Mouse (Mus musculus) embryo, embryonic 10 days (tissue): ENCODE data around the gene Ick.
"Not testable (repeated sequence)": the region's sequence is repeated elsewhere in the genome, so short reads cannot be mapped to it uniquely, and the experiment has no call there.

Source experiments
- DNase-seq: peaks from one replicate; pipeline ENCODE4 v3.0.0-alpha.2; 2015; ENCODE audit warnings: low spot score

The Ick gene

DNA sequence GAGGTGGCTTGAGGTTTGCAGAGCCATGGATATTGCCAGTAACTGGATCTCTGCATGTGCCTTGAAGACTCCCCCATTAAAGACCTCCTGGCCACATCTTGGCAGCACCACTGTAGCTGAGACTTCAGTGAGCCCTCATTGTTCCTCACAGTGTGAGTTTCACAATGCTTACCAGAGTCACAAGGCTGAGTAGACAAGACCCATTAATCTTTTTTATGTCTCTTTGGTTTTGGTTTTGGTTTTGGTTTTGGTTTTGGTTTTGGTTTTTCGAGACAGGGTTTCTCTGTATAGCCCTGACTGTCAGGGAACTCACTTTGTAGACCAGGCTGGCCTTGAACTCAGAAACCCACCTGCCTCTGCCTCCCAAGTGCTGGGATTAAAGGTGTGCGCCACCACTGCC is 40.8 kb downstream of the Ick start:
- DNase-seq = not testable (repeated sequence)

- DNase-seq = no peak
These were observed 45.4 kb downstream of the Ick start for GRCm38 (mm10) chr9:78154211-78154977.

DNA sequence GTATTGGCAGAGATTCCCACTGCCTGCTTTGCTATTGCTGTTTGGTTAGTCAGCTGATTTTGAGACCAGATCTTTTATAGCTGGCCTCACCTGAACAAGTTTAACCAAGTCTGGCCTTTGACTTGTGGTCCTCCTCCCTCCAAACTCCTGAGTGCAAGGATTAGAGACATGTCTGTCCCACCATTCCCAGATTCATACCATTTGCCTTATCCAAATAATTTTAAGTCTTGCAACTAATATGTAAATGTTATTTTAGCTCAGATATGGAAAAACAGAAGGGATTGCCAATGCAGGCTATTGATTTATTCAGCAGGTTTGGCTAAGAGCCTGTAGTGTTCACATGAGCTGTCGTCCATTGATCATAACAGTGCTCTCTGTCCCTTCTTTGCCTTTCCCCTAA is 48.2 kb downstream of the Ick start:
- no peak for DNase-seq

GRCm38 (mm10) chr9:78163291-78163690 is 54.3 kb downstream of the Ick start:
- no peak for DNase-seq

DNA sequence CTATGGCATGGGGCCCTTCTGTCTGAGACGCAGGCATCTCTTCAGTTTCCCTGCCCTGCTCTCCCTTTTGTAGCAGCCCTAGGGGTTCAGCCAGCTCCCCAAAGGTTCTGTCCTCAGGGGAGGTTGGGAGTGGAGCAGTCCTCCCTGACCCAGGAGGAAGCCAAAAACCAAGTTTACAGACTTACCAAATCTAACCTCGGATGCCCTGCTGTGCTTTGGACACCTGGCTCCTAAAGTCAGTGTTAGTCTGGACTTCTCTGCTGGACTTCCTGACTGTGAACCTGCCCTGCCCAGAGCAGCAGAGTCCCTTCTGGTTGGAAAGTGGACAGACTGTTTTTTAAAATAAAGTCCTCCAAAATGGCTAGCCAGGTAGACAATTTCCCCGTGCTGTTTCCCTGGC is 55.7 kb downstream of the Ick start:
- no peak for DNase-seq

GRCm38 (mm10) chr9:78165454-78165853 is 56.5 kb downstream of the Ick start:
- no peak for DNase-seq

DNA sequence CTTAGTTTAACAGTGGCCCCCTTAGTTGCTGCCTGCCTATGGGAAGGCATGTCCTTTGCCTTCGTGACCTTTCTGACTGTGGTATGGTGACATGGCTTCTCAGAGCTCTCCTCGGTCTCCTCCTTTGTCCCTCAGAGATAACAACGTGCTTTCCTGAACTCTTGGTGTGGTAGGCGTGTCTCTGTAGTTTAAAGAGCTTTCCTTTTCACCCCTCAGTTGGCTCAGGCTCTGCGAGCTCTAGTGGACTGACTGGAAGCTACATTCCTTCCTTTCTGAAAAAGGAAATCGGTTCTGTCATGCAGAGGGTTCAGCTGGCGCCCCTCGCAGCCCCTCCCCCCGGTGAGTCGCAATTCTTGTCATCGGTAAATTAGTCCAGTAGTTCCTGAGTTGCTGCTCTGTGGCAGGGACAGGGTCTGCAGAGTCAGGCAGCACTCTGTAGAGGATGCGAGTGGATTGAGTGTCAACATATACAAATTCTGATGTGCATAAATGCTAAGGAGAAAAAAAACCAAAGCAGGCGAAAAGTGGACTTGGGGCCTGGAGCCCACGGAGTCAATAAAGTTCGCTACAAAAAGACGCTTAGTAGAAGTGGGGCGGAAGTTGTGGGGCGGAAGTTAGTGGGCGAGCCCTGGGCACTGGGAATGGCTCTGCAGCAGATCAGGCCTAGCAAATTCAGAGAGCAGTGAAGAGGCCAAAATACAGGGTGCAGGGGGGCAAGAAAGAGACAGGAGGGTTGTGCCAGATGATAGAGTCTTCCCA is 57.9 kb downstream of the Ick start:
- no peak for DNase-seq

DNA sequence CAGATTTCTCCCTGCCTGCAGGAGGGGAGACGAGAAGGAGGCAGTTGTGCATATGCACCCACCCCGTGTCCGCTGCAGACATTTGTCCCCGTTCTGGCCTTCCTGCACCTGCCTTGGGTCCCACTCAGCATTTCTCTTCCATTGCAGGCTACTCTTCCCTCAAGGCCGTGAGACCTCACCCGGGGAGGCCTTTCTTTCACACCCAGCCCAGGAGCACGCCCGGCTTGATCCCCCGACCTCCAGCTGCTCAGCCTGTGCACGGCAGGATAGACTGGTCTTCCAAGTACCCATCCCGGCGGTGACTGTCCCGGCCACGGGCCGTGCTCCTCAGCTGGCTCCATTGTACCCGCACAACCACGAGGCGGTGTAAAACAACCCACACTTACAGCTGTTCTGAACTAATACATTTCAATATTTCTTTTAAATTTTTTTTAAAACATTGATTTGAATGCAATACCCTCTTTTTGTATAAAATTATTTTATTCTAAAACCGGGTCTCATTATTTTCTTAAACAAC is 58.5 kb downstream of the Ick start:
- DNase-seq = no peak

GRCm38 (mm10) chr9:78168864-78169263 is 59.9 kb downstream of the Ick start:
- no peak for DNase-seq

GRCm38 (mm10) chr9:78174016-78174415 is 65.0 kb downstream of the Ick start:
- DNase-seq = no peak

- not testable (repeated sequence) for DNase-seq
These were observed 65.9 kb downstream of the Ick start for GRCm38 (mm10) chr9:78174925-78175276.

DNA sequence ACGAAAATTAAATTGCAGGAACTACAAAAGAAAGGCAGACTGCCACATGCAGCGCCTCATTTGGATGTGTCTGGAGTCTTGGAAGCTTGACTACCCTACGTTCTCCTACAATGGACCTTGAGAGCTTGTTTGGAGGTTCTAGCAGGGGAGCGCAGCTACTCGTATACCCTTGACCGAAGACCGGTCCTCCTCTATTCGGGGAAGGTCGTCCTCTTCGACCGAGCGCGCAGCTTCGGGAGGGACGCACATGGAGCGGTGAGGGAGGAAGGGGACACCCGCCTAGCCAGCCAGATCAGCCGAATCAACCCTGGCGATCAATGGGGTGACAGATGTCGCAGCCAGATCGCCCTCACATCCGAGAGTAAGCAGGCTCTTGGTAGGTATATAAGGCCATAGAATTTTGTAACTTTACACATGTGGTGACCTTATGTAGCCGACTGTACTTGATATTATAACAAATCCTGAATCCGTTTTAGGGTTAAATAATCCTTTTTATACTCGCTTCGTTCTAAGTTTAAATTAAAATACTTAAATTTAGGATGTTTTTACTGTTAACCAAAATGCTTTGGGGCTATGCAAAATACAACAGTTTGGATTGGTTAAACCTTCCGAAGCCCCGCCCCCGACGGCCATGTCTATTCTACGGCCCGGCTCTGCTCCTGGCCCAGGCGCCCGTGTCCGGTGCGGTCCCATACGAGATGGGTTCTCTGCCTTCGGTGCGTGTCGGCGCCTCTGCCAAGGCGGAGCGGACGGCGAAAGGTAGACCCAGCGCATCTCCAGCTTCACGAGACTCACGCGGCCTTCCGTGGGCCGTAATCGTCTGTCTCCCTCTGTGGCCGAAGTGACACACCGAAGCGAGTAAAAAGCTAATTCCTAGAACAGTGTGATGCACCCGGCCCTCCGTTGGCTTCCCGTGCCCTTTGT is 66.5 kb downstream of the Ick start:
- peak; percentile 95 for DNase-seq

GRCm38 (mm10) chr9:78176201-78176727 is 67.3 kb downstream of the Ick start:
- peak; percentile 96 for DNase-seq

GRCm38 (mm10) chr9:78176831-78177230 is 67.8 kb downstream of the Ick start:
- no peak for DNase-seq

- DNase-seq = no peak
These were observed 69.2 kb downstream of the Ick start for GRCm38 (mm10) chr9:78178197-78178596.

DNA sequence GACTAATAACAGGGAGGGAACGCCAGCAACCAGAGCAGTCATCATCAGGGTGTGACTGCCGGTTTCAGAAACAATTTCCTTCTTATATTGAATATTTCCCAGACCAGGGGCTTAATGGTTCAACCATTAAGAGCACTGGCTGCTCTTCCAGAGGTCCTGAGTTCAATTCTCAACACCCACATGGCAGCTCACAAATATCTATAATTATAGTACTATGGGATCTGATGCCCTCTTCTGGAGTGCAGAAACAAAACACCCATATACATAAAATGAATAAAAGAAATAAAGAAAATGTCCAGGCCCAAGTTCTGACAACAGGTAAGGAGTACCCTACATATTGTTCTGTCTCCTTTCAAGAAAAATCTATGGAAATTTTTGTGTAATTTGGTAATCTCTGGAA is 70.1 kb downstream of the Ick start:
- no peak for DNase-seq

- DNase-seq = not testable (repeated sequence)
These were observed 73.5 kb downstream of the Ick start, which contains the start of gene Gsta4 for GRCm38 (mm10) chr9:78182474-78182873. Gene Gsta4, plus strand, starts transcription at chr9:78182774.

- DNase-seq = no peak
These were observed 76.7 kb downstream of the Ick start for GRCm38 (mm10) chr9:78185686-78186085.

DNA sequence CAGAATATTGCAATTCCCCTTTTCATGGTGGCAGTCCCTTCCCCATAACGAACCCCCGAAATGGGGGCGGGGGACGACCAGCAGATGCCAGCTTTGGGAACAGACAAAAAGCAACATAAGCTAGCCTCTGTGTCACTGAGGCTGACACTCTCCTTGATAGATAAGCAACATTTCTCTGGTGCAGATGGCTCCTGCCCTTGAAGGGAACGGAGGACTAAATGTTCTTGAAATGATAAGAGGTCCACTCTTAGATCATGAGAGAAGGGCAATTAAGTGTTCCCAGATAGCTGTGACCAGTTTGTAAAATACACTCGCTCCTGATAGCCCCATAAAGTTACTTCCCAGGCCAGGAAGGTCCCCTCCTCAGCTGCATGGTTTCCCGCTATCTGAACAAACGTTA is 79.9 kb downstream of the Ick start:
- DNase-seq = no peak

DNA sequence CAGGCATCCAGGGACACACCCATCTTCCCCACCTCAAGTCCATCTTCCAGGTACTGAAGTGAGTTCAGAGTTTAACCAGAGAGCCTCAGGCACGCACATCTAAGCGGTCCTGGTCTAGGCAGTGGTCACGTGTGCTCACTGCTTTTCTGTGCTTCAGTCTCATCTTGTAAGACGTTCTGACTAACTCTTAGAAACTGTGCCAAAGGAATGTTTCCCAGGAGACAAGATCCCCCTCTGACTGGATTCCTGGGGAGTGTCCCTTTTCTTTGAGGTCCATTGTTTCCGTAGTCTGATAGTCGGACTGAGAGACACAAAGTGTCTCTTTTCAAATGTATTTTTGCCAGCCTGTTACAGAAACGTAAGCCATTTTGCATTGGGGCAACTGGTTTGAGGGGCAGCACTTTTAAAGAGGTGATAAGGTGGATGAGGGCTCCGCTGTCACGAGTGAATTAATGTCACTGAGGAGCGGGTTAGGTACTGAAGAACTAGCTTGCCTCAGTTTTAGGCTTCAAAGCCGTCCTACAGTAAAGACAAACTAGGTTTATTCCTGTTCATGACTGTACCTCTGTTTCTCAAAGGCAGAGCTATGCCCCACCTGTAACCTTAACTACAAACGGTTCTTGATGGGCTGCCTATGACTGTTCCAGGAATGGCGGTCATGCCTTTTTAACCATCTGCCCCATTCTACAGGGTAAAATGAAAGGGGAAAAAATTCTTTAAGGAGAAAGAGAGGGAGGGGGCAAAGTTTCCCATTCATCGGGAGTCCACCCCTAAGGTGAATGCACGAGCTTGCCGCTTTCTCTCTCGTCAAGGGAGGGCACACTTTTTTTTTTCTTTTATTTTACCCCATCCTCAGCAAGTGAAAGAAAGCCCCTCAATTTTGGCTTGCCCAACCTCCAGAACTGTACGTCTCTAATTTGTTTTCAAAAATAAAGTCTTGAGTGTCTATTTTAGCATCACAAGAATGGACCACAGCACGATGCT is 82.0 kb downstream of the Ick start:
- peak; percentile 61 for DNase-seq

- peak; percentile 95 for DNase-seq
These were observed 82.7 kb downstream of the Ick start for GRCm38 (mm10) chr9:78191736-78192135.
